Mouse (Mus musculus): ENCODE measurements around the gene Zbtb1. TPM values are rescaled to one million over a fixed set of nuclear protein-coding genes. Genes with fewer than 3 reads are reported as not detected.
"Not testable (repeated sequence)": the region's sequence is repeated elsewhere in the genome, so short reads cannot be mapped to it uniquely, and the experiment has no call there.

The Zbtb1 gene
- polyA plus RNA-seq, 1 experiment from 2014 or later: 10.0 TPM

GRCm38 (mm10) chr12:76417433-76417854 is 47.4 kb downstream of the Zbtb1 start, which contains the start of gene Ppp1r36:
Gene Ppp1r36, plus strand, starts transcription at chr12:76417538.
- no peaks in the 10 kb centered on the region for H3K27me3 ChIP-seq
- no peaks in the 10 kb centered on the region for H3K9me3 ChIP-seq
- H3K4me3 ChIP-seq: peak within 1 kb of the TSS; percentile 45
- no peaks in the 10 kb centered on the region for H3K36me3 ChIP-seq
- H3K9ac ChIP-seq: peak within 1 kb of the TSS; percentile 21; the same call in 1 of the 2 replicates
- WGBS: 1% methylated on average over 37 of the region's 37 CpGs
- peaks cover 6% of the 10 kb centered on the region; the same call in 1 of the 2 replicates for H3K4me1 ChIP-seq
- H3K4me2 ChIP-seq: peak within 1 kb of the TSS; percentile 86
- H3K27ac ChIP-seq: 0 out of 2 replicates have a peak within 1 kb of the TSS, but pooled peaks have one; percentile 8
- 0 out of 2 replicates have a peak, but pooled peaks have one; percentile 61 for ATAC-seq (ENCODE audit: insufficient number of reproducible peaks, low FRiP score, low TSS enrichment, low read depth)

- Histone ChIP-seq H3K9me3 (no peaks in the 10 kb centered on the region), H3K4me2 (no peak overlapping the region), H3K27ac (no peak overlapping the region), H3K36me3 (no peaks in the 10 kb centered on the region), H3K27me3 (no peaks in the 10 kb centered on the region), H3K4me1 (peaks cover 6% of the 10 kb centered on the region; the same call in 1 of the 2 replicates), H3K4me3 (no peak overlapping the region), H3K9ac (no peak overlapping the region)
- no peak for ATAC-seq (ENCODE audit: insufficient number of reproducible peaks, low FRiP score, low TSS enrichment, low read depth)
- 93% methylated on average over 5 of the region's 5 CpGs for WGBS
Measured at GRCm38 (mm10) chr12:76418346-76418745, 48.3 kb downstream of the Zbtb1 start.

- no peak overlapping the region for H3K4me2 ChIP-seq
- no peaks in the 10 kb centered on the region for H3K27me3 ChIP-seq
- H3K36me3 ChIP-seq: no peaks in the 10 kb centered on the region
- no peak overlapping the region for H3K27ac ChIP-seq
- H3K9me3 ChIP-seq: no peaks in the 10 kb centered on the region
- ATAC-seq (ENCODE audit: insufficient number of reproducible peaks, low FRiP score, low TSS enrichment, low read depth): no peak
- H3K4me3 ChIP-seq: no peak overlapping the region
- 87% methylated on average over 3 of the region's 3 CpGs for WGBS
- no peak overlapping the region for H3K9ac ChIP-seq
- no peaks in the 10 kb centered on the region for H3K4me1 ChIP-seq
Measured at GRCm38 (mm10) chr12:76425256-76425655, 55.2 kb downstream of the Zbtb1 start.

GRCm38 (mm10) chr12:76427546-76427945 is 57.5 kb downstream of the Zbtb1 start:
- Histone ChIP-seq H3K27me3 (no peaks in the 10 kb centered on the region), H3K9ac (no peak overlapping the region), H3K36me3 (no peaks in the 10 kb centered on the region), H3K9me3 (no peaks in the 10 kb centered on the region), H3K4me1 (no peaks in the 10 kb centered on the region), H3K4me2 (no peak overlapping the region), H3K27ac (no peak overlapping the region), H3K4me3 (no peak overlapping the region)
- no peak for ATAC-seq (ENCODE audit: insufficient number of reproducible peaks, low FRiP score, low TSS enrichment, low read depth)
- WGBS: 54% methylated on average over 5 of the region's 5 CpGs

- no peaks in the 10 kb centered on the region for H3K27me3 ChIP-seq
- H3K36me3 ChIP-seq: no peaks in the 10 kb centered on the region
- 55% methylated on average over 5 of the region's 5 CpGs for WGBS
- peaks cover 6% of the 10 kb centered on the region; the same call in 1 of the 2 replicates for H3K4me1 ChIP-seq
- no peak overlapping the region for H3K4me3 ChIP-seq
- no peak overlapping the region for H3K4me2 ChIP-seq
- no peak for ATAC-seq (ENCODE audit: insufficient number of reproducible peaks, low FRiP score, low TSS enrichment, low read depth)
- no peak overlapping the region for H3K27ac ChIP-seq
- no peak overlapping the region for H3K9ac ChIP-seq
- no peaks in the 10 kb centered on the region for H3K9me3 ChIP-seq
Measured at GRCm38 (mm10) chr12:76430879-76431406, 60.9 kb downstream of the Zbtb1 start.

- 72% methylated on average over 6 of the region's 6 CpGs for WGBS
- H3K4me3 ChIP-seq: no peak overlapping the region
- H3K9me3 ChIP-seq: no peaks in the 10 kb centered on the region
- no peak overlapping the region for H3K4me2 ChIP-seq
- no peak overlapping the region for H3K27ac ChIP-seq
- no peak overlapping the region for H3K9ac ChIP-seq
- ATAC-seq (ENCODE audit: insufficient number of reproducible peaks, low FRiP score, low TSS enrichment, low read depth): no peak
- peaks cover 6% of the 10 kb centered on the region; the same call in 1 of the 2 replicates for H3K4me1 ChIP-seq
- no peaks in the 10 kb centered on the region for H3K27me3 ChIP-seq
- H3K36me3 ChIP-seq: no peaks in the 10 kb centered on the region
Measured at GRCm38 (mm10) chr12:76431431-76431830, 61.4 kb downstream of the Zbtb1 start.

- H3K9ac ChIP-seq: no peak overlapping the region
- H3K4me1 ChIP-seq: peaks cover 6% of the 10 kb centered on the region; the same call in 1 of the 2 replicates
- no peak overlapping the region for H3K4me3 ChIP-seq
- ATAC-seq (ENCODE audit: insufficient number of reproducible peaks, low FRiP score, low TSS enrichment, low read depth): no peak
- 33% methylated on average over 7 of the region's 7 CpGs for WGBS
- H3K27ac ChIP-seq: no peak overlapping the region
- H3K4me2 ChIP-seq: no peak overlapping the region
- H3K9me3 ChIP-seq: no peaks in the 10 kb centered on the region
- no peaks in the 10 kb centered on the region for H3K27me3 ChIP-seq
- no peaks in the 10 kb centered on the region for H3K36me3 ChIP-seq
Measured at GRCm38 (mm10) chr12:76434111-76434510, 64.0 kb downstream of the Zbtb1 start.

GRCm38 (mm10) chr12:76435084-76435483 is 65.0 kb downstream of the Zbtb1 start:
- ATAC-seq (ENCODE audit: insufficient number of reproducible peaks, low FRiP score, low TSS enrichment, low read depth): no peak
- H3K4me3 ChIP-seq: peak overlapping the region; percentile 37
- no peaks in the 10 kb centered on the region for H3K36me3 ChIP-seq
- H3K27ac ChIP-seq: no peak overlapping the region
- 5% methylated on average over 17 of the region's 17 CpGs for WGBS
- H3K4me1 ChIP-seq: peaks cover 6% of the 10 kb centered on the region; the same call in 1 of the 2 replicates
- H3K4me2 ChIP-seq: peak overlapping the region; percentile 56
- no peaks in the 10 kb centered on the region for H3K27me3 ChIP-seq
- peak overlapping the region; percentile 7; the same call in 1 of the 2 replicates for H3K9ac ChIP-seq
- H3K9me3 ChIP-seq: no peaks in the 10 kb centered on the region

- no peaks in the 10 kb centered on the region for H3K36me3 ChIP-seq
- ATAC-seq (ENCODE audit: insufficient number of reproducible peaks, low FRiP score, low TSS enrichment, low read depth): no peak
- peak overlapping the region; percentile 37 for H3K4me3 ChIP-seq
- peak overlapping the region; percentile 56 for H3K4me2 ChIP-seq
- H3K27ac ChIP-seq: no peak overlapping the region
- no peaks in the 10 kb centered on the region for H3K27me3 ChIP-seq
- 35% methylated on average over 8 of the region's 8 CpGs for WGBS
- H3K9ac ChIP-seq: no peak overlapping the region
- peaks cover 6% of the 10 kb centered on the region; the same call in 1 of the 2 replicates for H3K4me1 ChIP-seq
- H3K9me3 ChIP-seq: no peaks in the 10 kb centered on the region
Measured at GRCm38 (mm10) chr12:76435549-76435948, 65.5 kb downstream of the Zbtb1 start.

GRCm38 (mm10) chr12:76443488-76443887 is 73.4 kb downstream of the Zbtb1 start:
- not testable (repeated sequence) for H3K9me3 ChIP-seq; H3K27ac ChIP-seq; H3K4me2 ChIP-seq; H3K4me1 ChIP-seq; H3K36me3 ChIP-seq; H3K27me3 ChIP-seq; ATAC-seq (ENCODE audit: insufficient number of reproducible peaks, low FRiP score, low TSS enrichment, low read depth); H3K9ac ChIP-seq; H3K4me3 ChIP-seq
- WGBS: 77% methylated on average over 6 of the region's 6 CpGs

- ATAC-seq (ENCODE audit: insufficient number of reproducible peaks, low FRiP score, low TSS enrichment, low read depth): no peak
- H3K4me3 ChIP-seq: no peak overlapping the region
- no peaks in the 10 kb centered on the region for H3K4me1 ChIP-seq
- H3K27ac ChIP-seq: no peak overlapping the region
- no peaks in the 10 kb centered on the region for H3K27me3 ChIP-seq
- no peaks in the 10 kb centered on the region for H3K36me3 ChIP-seq
- no peak overlapping the region for H3K4me2 ChIP-seq
- H3K9ac ChIP-seq: no peak overlapping the region
- 68% methylated on average over 10 of the region's 10 CpGs for WGBS
- H3K9me3 ChIP-seq: no peaks in the 10 kb centered on the region
Measured at GRCm38 (mm10) chr12:76444359-76444772, 74.3 kb downstream of the Zbtb1 start.

- Histone ChIP-seq H3K36me3 (no peaks in the 10 kb centered on the region), H3K4me3 (no peak overlapping the region), H3K27ac (no peak overlapping the region), H3K27me3 (no peaks in the 10 kb centered on the region), H3K4me2 (no peak overlapping the region), H3K4me1 (no peaks in the 10 kb centered on the region), H3K9me3 (no peaks in the 10 kb centered on the region), H3K9ac (no peak overlapping the region)
- ATAC-seq (ENCODE audit: insufficient number of reproducible peaks, low FRiP score, low TSS enrichment, low read depth): no peak
- 85% methylated on average over 6 of the region's 6 CpGs for WGBS
Measured at GRCm38 (mm10) chr12:76444862-76445261, 74.8 kb downstream of the Zbtb1 start.

Measured in limb, embryonic 15.5 days (tissue).